Mouse (Mus musculus) liver, embryonic 14.5 days (tissue): Measurements from ENCODE around the gene Gcfc2. TPM values are rescaled to one million over a fixed set of nuclear protein-coding genes. Genes with fewer than 3 reads are reported as not detected.

Experiments used
- ATAC-seq: fragments of 200-750 bp; cut with Nextera tagmentation; 2 replicates; pipeline ENCODE4 v1.8.0; 2017; ENCODE audit warnings: moderate number of reproducible peaks, mild to moderate bottlenecking, moderate library complexity; ENCODE audit not compliant: insufficient read depth
- DNase-seq, 3 experiments: peaks; one replicate each; pipeline ENCODE4 v3.0.0-alpha.2; 2012 to 2013; ENCODE audit warnings: low read depth in 3 of 3, low spot score in 3 of 3
- H3K27ac ChIP-seq: fragments of 300-500 bp; sonication (generic); 2 replicates; pipeline ENCODE4 v1.5.1; 2014; ENCODE audit warnings: moderate library complexity, mild to moderate bottlenecking, control low read depth, inconsistent platforms
- H3K27me3 ChIP-seq: fragments of 300-500 bp; sonication (generic); 2 replicates; pipeline ENCODE4 v1.6.1; 2014; ENCODE audit warnings: mild to moderate bottlenecking, low read length, moderate library complexity; ENCODE audit not compliant: control insufficient read depth, insufficient read depth
- H3K36me3 ChIP-seq: fragments of 300-500 bp; sonication (generic); replicated peaks from 2 replicates; pipeline ENCODE4 v1.6.1; 2014; ENCODE audit warnings: low read depth; ENCODE audit not compliant: control insufficient read depth, insufficient read depth
- H3K4me1 ChIP-seq, 2 experiments: fragments of 200-500 bp in 1 of 2; fragments of 300-500 bp in 1 of 2; sonication (generic) in 1 of 2; replicated peaks; 2 replicates each; pipeline ENCODE4 v1.6.1; 2012 to 2014; ENCODE audit warnings: antibody characterized with exemption in 1 of 2, inconsistent platforms in 1 of 2, low read length in 1 of 2; ENCODE audit not compliant: control insufficient read depth in 2 of 2, insufficient read depth in 2 of 2
- H3K4me2 ChIP-seq: fragments of 300-500 bp; sonication (generic); 2 replicates; pipeline ENCODE4 v1.6.1; 2014; ENCODE audit warnings: low read depth, mild to moderate bottlenecking, control low read depth, moderate library complexity
- H3K4me3 ChIP-seq, 2 experiments: fragments of 200-500 bp in 1 of 2; fragments of 300-500 bp in 1 of 2; sonication (generic) in 1 of 2; 2 replicates each; pipeline ENCODE4 v1.5.1; 2012 to 2014; ENCODE audit warnings: low read depth in 2 of 2, low read length in 2 of 2, mild to moderate bottlenecking in 2 of 2, control low read depth in 1 of 2, inconsistent platforms in 1 of 2, moderate library complexity in 1 of 2; ENCODE audit not compliant: insufficient read depth in 1 of 2
- H3K9ac ChIP-seq: fragments of 300-500 bp; sonication (generic); replicated peaks from 2 replicates; pipeline ENCODE4 v1.6.1; 2014; ENCODE audit warnings: mild to moderate bottlenecking, control low read depth, moderate library complexity
- H3K9me3 ChIP-seq: fragments of 300-500 bp; sonication (generic); 2 replicates; pipeline ENCODE4 v1.6.1; 2016; ENCODE audit warnings: low read length, mixed read lengths; ENCODE audit not compliant: control insufficient read depth
- CTCF ChIP-seq: IDR thresholded peaks from 2 replicates; pipeline ENCODE4 v1.5.1; 2016; ENCODE audit warnings: antibody characterized with exemption, low read depth, control low read depth
- EP300 ChIP-seq: IDR thresholded peaks from 2 replicates; pipeline ENCODE4 v1.6.1; 2016; ENCODE audit warnings: antibody characterized with exemption, low read depth
- WGBS: fragments of 180-500 bp; shearing (Covaris S2); extraction: QIAGEN DNeasy Blood & Tissue Kit; methylation state at CpG from one replicate; pipeline ENCODE4 v1.1.7; 2014; ENCODE audit not compliant: insufficient replicate concordance; 5-methylcytosine and 5-hydroxymethylcytosine counted together
- polyA plus RNA-seq, 2 experiments: library from polyadenylated mRNA; depleted of rRNA in 1 of 2; stranded (reverse) in 1 of 2; unstranded in 1 of 2; fragments of >200 nt; fragmentation: Nextera tagmentation in 1 of 2; extraction: Ambion mirVana in 1 of 2; gene quantifications; 2 replicates each; pipeline versions ENCODE4 v1.2.1 to v1.2.3; 2012 to 2014

Gene Gcfc2
- polyA plus RNA-seq, 2 experiments = 2.5 to 4.3 TPM

DNA sequence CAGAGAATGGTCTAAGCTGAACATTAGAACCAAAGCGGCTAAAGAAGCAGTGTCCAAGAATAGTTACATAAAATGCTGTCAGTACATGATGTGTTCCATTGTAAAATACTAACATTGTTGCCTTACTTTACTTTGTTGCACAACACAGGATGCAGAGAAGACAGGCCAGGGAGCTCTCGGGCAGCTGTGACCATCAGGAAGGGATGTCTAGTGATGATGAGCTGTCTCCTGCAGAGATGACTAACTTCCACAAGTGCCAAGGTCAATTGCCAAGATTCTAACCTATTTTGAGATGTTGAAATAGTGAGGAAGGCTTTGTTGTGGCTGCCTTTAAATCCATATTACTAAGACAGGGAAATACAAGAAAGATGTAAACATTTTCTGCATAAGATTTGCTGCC, 19.8 kb downstream of the Gcfc2 start:
- DNase-seq (no peak), ATAC-seq (no peak)
- Histone ChIP-seq H3K4me2 (no peak overlapping the region), H3K4me1 (no peaks in the 10 kb centered on the region), H3K9ac (no peak overlapping the region), H3K4me3 (no peak overlapping the region), H3K27ac (no peak overlapping the region), H3K9me3 (no peaks in the 10 kb centered on the region), H3K36me3 (peaks cover 56% of the 10 kb centered on the region), H3K27me3 (no peaks in the 10 kb centered on the region)
- TF ChIP-seq EP300 = no peak
- TF ChIP-seq CTCF = no peak
- 78% methylated on average over 2 of the region's 2 CpGs for WGBS

DNA sequence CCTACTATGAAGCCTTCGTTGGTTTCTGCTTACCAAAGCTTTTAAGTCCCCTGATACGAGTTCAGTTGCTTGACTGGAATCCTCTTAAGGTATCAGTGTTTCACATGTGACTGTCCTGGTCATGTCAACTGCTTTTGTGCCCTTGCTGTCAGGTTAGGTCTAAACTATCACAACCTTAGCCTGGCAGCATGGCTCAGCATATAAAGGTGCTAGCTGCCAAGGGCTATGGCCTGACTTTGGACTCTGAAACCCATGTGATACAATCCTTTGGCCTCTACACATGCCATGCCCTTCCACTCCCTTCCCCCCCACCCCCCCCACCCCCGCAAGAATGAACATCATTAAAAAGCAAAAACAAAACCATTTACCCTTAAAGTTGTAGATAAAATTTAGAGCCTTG, 21.0 kb downstream of the Gcfc2 start:
- no peak for TF ChIP-seq CTCF
- no peak for TF ChIP-seq EP300
- Histone ChIP-seq H3K9ac (no peak overlapping the region), H3K4me1 (no peaks in the 10 kb centered on the region), H3K4me2 (no peak overlapping the region), H3K27me3 (no peaks in the 10 kb centered on the region), H3K4me3 (no peak overlapping the region), H3K27ac (no peak overlapping the region), H3K9me3 (no peaks in the 10 kb centered on the region), H3K36me3 (peaks cover 53% of the 10 kb centered on the region)
- 70% methylated on average over 3 of the region's 3 CpGs for WGBS
- DNase-seq (no peak), ATAC-seq (no peak)

GRCm38 (mm10) chr6:81946906-81947305, 23.4 kb downstream of the Gcfc2 start:
- 85% methylated on average over 6 of the region's 6 CpGs for WGBS
- H3K36me3 ChIP-seq = peaks cover 47% of the 10 kb centered on the region
- no peak overlapping the region for H3K4me3 ChIP-seq
- H3K4me2 ChIP-seq = no peak overlapping the region
- H3K9ac ChIP-seq = no peak overlapping the region
- no peak for DNase-seq
- no peaks in the 10 kb centered on the region for H3K4me1 ChIP-seq
- no peaks in the 10 kb centered on the region for H3K27me3 ChIP-seq
- H3K9me3 ChIP-seq = no peaks in the 10 kb centered on the region
- TF ChIP-seq EP300 = no peak
- TF ChIP-seq CTCF = no peak
- no peak overlapping the region for H3K27ac ChIP-seq
- no peak for ATAC-seq

DNA sequence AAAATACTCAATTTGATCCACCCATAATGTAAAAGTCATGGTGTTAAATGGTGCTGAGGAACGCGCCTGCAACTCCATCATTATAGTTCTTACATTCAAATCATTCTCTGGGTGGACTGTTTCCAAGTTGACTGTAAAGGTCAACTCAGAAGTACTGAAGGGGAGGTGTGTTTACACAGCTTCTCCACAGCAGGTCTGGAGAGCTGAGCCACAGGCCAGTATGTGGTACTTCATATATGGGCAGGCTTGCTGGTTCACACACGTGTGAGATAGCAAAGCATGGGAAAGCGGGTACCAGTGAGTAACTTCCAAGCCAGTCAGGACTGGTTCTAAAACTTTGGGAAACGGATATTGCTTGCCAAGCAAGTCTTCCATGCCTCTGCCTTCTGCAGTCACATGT, 31.7 kb downstream of the Gcfc2 start:
- peaks cover 31% of the 10 kb centered on the region for H3K36me3 ChIP-seq
- H3K4me3 ChIP-seq = no peak overlapping the region
- no peaks in the 10 kb centered on the region for H3K27me3 ChIP-seq
- 80% methylated on average over 5 of the region's 5 CpGs for WGBS
- no peak for TF ChIP-seq EP300
- no peak for TF ChIP-seq CTCF
- H3K4me2 ChIP-seq = no peak overlapping the region
- H3K9ac ChIP-seq = no peak overlapping the region
- ATAC-seq (no peak), DNase-seq (no peak)
- no peak overlapping the region for H3K27ac ChIP-seq
- no peaks in the 10 kb centered on the region for H3K4me1 ChIP-seq
- H3K9me3 ChIP-seq = no peaks in the 10 kb centered on the region

DNA sequence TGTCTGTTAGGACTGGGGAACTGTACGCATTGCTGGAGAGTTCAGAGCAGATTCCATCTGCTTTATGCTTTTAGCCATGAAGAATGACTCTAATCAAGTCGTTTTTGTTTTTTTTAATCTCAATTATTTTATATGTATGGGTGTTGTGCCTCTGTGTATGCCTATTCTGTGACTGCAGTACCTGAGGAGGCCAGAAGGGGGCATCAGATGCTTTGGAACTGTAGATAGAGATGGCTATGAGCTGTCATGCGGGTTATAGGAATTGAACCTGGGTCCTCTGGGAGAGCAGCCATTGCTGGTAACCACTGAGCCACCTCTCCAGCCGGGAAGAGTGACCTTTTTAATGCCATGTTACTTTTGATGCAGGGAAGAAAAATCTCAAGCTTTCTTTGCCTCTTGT, 32.9 kb downstream of the Gcfc2 start:
- no peak overlapping the region for H3K9ac ChIP-seq
- no peak overlapping the region for H3K27ac ChIP-seq
- no peaks in the 10 kb centered on the region for H3K9me3 ChIP-seq
- no peaks in the 10 kb centered on the region for H3K27me3 ChIP-seq
- no peaks in the 10 kb centered on the region for H3K4me1 ChIP-seq
- H3K4me3 ChIP-seq = no peak overlapping the region
- peak; percentile 66 for TF ChIP-seq CTCF
- no peak for TF ChIP-seq EP300
- H3K36me3 ChIP-seq = peaks cover 35% of the 10 kb centered on the region
- 76% methylated on average over 4 of the region's 4 CpGs for WGBS
- no peak for ATAC-seq
- H3K4me2 ChIP-seq = no peak overlapping the region
- DNase-seq = peak in 1 of 3 experiments; percentile 24
